Mouse (Mus musculus) forebrain, embryonic 10.5 days (tissue): ENCODE measurements around the gene Fbxo48. TPM values are rescaled to one million over a fixed set of nuclear protein-coding genes. Genes with fewer than 3 reads are reported as not detected.

Experiments
- DNase-seq: peaks from one replicate; pipeline ENCODE4 v3.0.0-alpha.2; 2017; ENCODE audit warnings: low spot score; ENCODE audit errors: extremely low spot score
- H3K27ac ChIP-seq: fragments of 300-500 bp; sonication (generic); 2 replicates; pipeline ENCODE4 v1.5.1; 2016; ENCODE audit warnings: mild to moderate bottlenecking
- H3K27me3 ChIP-seq: fragments of 300-500 bp; sonication (generic); 2 replicates; pipeline ENCODE4 v1.6.1; 2016; ENCODE audit warnings: mild to moderate bottlenecking; ENCODE audit not compliant: poor library complexity, severe bottlenecking
- H3K36me3 ChIP-seq: fragments of 300-500 bp; sonication (generic); replicated peaks from 2 replicates; pipeline ENCODE4 v1.6.1; 2016; ENCODE audit warnings: mild to moderate bottlenecking, moderate library complexity
- H3K4me1 ChIP-seq: fragments of 300-500 bp; sonication (generic); 2 replicates; pipeline ENCODE4 v1.6.1; 2016
- H3K4me3 ChIP-seq: fragments of 300-500 bp; sonication (generic); 2 replicates; pipeline ENCODE4 v1.5.1; 2016; ENCODE audit warnings: mild to moderate bottlenecking, moderate library complexity
- H3K9me3 ChIP-seq: fragments of 300-500 bp; sonication (generic); 2 replicates; pipeline ENCODE4 v1.6.1; 2016; ENCODE audit warnings: mild to moderate bottlenecking, moderate library complexity
- WGBS: fragments of 180-500 bp; shearing (Covaris S2); methylation state at CpG from one replicate; pipeline ENCODE4 v1.1.7; 2016; 5-methylcytosine and 5-hydroxymethylcytosine counted together
- polyA plus RNA-seq: library from polyadenylated mRNA; unstranded; fragments of >200 nt; fragmentation: Nextera tagmentation; extraction: Ambion mirVana; gene quantifications from 2 replicates; pipeline ENCODE4 v1.2.1, GENCODE M21; 2016

Fbxo48 gene
- polyA plus RNA-seq, 1 experiment from 2014 or later, result 2.2 TPM

DNA sequence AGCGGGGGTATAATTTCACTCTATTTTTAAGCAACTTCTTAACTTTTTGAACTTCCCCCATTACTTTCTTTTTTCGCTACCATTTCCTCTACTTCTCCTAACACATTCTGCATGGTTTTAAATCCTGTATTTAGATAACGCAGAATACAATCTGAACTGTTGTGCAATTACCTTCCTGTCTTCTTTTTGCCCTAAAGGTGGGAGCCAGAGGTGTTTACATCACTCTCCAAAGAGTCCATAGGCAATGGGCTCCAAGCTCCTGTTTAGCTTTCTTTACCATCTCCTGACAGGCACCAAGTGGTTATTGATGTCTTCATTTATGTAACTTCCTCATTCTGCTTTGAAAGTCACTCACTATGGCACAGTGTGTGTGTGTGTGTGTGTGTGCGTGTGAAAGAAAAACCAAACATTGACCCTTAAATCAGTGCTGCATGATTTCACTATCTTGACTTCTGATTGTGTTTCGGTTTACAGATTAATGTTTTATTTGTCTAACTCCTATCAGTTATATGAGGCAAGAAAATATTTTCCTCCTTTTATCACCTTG is 27.1 kb downstream of the Fbxo48 start:
- H3K27me3 ChIP-seq, result no peaks in the 10 kb centered on the region

DNA sequence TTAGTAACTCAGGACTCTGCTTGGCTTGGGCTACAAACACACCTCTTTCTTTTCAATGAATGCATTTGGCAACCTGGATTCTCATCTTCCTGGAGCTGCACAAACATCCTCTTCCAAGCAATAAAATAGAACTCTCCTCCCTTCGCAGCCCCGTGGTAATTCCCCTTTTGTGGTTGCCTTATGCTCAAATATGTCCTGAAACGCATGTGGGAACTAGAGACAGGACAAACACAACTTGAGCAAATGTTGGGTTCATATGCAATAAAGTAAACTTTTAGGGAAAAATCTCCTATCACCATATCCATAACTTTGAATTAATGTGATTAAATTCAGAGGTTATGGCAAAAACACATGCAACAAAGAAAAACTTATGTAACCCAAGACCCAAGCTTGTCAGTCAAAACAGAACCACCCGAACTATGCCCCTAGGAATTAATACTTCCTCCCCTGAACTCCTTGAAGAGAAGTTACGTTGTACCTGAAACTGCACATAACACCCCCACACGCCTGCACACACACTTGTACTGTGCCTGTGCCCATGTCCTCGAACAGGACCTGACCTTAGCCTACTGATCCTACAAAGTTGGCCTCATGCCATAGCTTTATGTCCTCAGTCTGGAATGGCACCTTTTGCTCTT is 35.5 kb downstream of the Fbxo48 start:
- H3K36me3 ChIP-seq, result no peaks in the 10 kb centered on the region
- no peak overlapping the region for H3K4me3 ChIP-seq

More for the DNA sequence above, 27.1 kb downstream of the Fbxo48 start:
- 91% methylated on average over 5 of the region's 5 CpGs for WGBS
- no peaks in the 10 kb centered on the region for H3K9me3 ChIP-seq
- no peak overlapping the region for H3K4me3 ChIP-seq
- no peaks in the 10 kb centered on the region for H3K4me1 ChIP-seq
- H3K36me3 ChIP-seq, result no peaks in the 10 kb centered on the region
- no peak for DNase-seq
- no peak overlapping the region for H3K27ac ChIP-seq

DNA sequence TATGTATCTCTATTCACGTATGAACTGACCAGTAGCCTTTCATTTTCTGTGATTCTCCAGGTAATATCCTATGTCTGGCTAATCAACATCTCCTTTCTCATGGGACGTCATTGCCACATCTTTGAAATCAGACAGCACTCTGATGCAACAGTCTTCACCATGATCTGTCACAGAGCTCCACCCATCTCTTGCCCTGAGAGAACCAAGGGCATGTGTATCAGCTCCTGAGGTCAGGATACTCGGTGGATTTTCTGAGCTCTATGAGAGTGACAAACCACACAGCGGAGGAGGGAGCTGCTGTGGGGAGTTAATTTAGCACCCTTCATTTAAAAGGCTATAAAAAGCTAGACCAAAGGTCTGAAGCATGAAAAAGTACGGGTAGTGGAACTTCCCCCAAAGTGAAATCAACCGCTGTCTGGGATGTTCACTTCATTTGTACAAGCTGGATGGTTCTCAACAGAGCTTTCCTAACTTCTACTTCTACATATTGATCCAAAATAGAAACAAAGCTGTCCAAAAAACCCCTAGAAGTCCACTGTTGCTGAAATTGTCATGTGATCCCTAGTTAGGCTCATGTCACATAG is 36.7 kb downstream of the Fbxo48 start:
- no peaks in the 10 kb centered on the region for H3K4me1 ChIP-seq
- H3K9me3 ChIP-seq, result no peaks in the 10 kb centered on the region
- H3K27me3 ChIP-seq, result no peaks in the 10 kb centered on the region
- H3K27ac ChIP-seq, result no peak overlapping the region
- H3K36me3 ChIP-seq, result no peaks in the 10 kb centered on the region
- WGBS, result 88% methylated on average over 6 of the region's 6 CpGs
- no peak overlapping the region for H3K4me3 ChIP-seq
- DNase-seq, result no peak

More for the DNA sequence above, 35.5 kb downstream of the Fbxo48 start:
- no peaks in the 10 kb centered on the region for H3K4me1 ChIP-seq
- 85% methylated on average over 7 of the region's 7 CpGs for WGBS
- H3K27me3 ChIP-seq, result no peaks in the 10 kb centered on the region
- DNase-seq, result no peak
- no peak overlapping the region for H3K27ac ChIP-seq
- H3K9me3 ChIP-seq, result no peaks in the 10 kb centered on the region

DNA sequence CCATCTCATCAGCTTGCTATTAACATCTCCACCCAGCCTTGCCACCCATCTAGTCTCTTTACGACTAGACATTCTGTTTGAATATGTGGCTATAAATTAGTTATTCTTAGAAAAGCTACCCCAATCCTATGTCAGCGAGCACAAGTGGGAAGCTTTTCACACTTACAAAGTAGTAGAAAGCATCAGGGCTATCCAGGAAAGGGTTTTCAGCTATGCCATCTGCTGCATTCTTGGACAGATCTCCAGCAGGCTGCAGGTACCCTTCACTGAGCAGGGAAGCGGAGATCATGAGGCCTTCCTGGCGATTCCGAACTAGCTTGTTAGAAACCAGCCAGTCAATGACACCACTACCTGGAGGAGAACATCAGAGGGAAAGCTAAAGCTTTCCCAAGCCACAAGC is 38.7 kb downstream of the Fbxo48 start:
- 90% methylated on average over 5 of the region's 5 CpGs for WGBS
- no peak for DNase-seq

DNA sequence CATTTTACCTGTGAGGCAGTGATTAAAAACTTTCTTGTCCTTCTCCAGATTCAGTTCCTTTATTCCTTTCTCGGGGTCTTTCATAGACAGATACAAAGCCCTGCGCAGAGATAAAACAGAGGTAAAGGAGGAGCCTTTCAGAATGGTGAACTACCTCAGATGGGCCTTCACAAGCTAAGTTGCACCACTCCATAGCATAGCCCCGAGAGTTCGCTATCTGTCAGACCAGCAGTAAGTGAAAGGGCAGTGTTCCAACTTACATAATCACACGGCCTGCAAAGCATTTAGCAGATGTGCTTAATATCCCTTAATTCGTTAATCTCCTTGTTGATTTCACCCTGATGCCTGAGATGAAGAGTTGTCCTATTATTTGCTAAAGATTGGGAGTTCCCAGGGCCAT is 41.7 kb downstream of the Fbxo48 start:
- no peak for DNase-seq
- no peaks in the 10 kb centered on the region for H3K27me3 ChIP-seq
- H3K4me3 ChIP-seq, result no peak overlapping the region
- H3K36me3 ChIP-seq, result no peaks in the 10 kb centered on the region
- no peaks in the 10 kb centered on the region for H3K4me1 ChIP-seq
- H3K9me3 ChIP-seq, result no peaks in the 10 kb centered on the region
- WGBS, result 85% methylated on average over 6 of the region's 6 CpGs
- no peak overlapping the region for H3K27ac ChIP-seq

More for the DNA sequence above, 38.7 kb downstream of the Fbxo48 start:
- H3K27ac ChIP-seq, result no peak overlapping the region
- H3K4me1 ChIP-seq, result no peaks in the 10 kb centered on the region
- no peak overlapping the region for H3K4me3 ChIP-seq
- H3K36me3 ChIP-seq, result no peaks in the 10 kb centered on the region
- H3K9me3 ChIP-seq, result no peaks in the 10 kb centered on the region
- no peaks in the 10 kb centered on the region for H3K27me3 ChIP-seq

DNA sequence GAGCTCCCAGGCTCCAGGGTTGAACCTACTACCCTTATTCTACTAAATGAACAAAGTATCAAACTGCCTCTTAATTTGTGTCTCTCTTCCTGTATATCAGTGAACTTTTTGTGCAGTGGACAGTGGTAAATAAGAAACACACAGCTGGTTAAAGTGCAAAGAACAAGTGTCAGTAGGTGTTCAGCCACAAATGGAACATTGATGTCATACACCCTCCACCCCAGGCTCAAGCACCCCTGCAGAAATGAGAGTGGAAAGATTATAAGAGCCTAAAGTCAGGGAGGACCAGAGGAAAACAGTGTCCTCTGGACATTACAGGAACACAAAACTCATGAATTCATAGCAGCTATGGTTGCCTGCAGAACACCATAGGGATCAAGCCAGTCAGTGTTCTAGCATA is 45.6 kb downstream of the Fbxo48 start:
- Histone ChIP-seq H3K9me3 (no peaks in the 10 kb centered on the region), H3K27ac (no peak overlapping the region), H3K4me3 (no peak overlapping the region), H3K27me3 (no peaks in the 10 kb centered on the region), H3K4me1 (no peaks in the 10 kb centered on the region), H3K36me3 (no peaks in the 10 kb centered on the region)
- DNase-seq, result no peak

DNA sequence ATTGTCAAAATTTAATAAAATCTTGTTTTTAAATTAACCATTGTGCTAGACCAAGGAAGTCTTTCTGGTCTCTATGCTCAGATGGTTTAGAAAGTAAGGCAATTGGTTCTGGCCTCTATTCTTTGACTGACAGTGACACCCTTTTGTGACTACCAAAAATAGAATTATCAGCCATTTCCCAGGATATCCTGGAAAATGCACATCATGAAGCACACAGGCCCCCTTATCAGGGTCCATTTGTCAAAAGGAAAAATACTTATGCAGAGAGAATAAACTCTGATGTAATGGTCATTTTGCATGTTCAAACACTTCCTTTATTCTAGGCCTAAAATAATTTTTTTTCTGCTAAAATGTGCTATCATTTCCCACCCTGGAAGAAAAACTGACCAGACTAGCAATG is 46.3 kb downstream of the Fbxo48 start:
- Histone ChIP-seq H3K9me3 (no peaks in the 10 kb centered on the region), H3K4me1 (no peaks in the 10 kb centered on the region), H3K4me3 (no peak overlapping the region), H3K27ac (no peak overlapping the region), H3K27me3 (no peaks in the 10 kb centered on the region), H3K36me3 (no peaks in the 10 kb centered on the region)
- no peak for DNase-seq

DNA sequence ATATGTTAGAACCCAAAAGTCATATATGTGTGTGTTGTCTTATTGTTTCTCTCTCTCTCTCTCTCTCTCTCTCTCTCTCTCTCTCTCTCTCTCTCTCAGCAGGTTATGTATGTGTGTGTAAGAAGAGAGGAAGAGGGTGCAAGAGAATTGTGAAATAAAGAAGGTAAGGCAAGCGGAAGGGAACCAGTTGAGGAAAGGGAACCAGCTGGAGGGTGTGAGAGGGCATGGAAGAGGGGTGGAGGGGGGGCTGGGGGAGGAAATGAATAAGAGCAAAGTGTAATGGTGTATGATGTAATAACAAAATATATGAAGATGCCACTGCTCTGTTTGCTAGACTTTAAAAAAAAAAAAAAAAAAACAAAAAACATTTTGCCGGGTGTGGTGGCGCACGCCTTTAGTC is 48.2 kb downstream of the Fbxo48 start:
- DNase-seq, result no peak
- WGBS, result 92% methylated on average over 4 of the region's 4 CpGs
- Histone ChIP-seq H3K36me3 (no peaks in the 10 kb centered on the region), H3K4me1 (no peaks in the 10 kb centered on the region), H3K27ac (no peak overlapping the region), H3K9me3 (no peaks in the 10 kb centered on the region), H3K27me3 (no peaks in the 10 kb centered on the region), H3K4me3 (no peak overlapping the region)

DNA sequence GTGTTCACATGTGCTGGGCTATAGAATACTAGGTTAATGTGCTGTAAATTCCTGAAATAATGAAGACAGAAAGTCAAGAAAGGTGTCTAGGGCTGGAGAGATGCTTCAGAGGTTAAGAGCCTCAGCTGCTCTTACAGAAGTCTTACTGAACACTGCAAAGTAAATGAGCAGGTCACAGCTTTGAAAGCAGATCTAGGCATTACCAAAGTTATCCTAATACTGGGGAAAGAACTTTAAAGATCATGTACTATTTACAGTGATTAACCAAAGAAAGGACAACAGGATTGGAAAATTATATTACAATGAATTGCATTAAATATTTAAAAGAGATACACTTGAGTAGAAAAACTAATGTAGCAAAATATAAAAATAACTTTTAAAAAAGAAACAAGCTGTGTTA is 48.8 kb downstream of the Fbxo48 start:
- Histone ChIP-seq H3K27me3 (no peaks in the 10 kb centered on the region), H3K9me3 (no peaks in the 10 kb centered on the region), H3K4me3 (no peak overlapping the region), H3K27ac (no peak overlapping the region), H3K4me1 (no peaks in the 10 kb centered on the region), H3K36me3 (no peaks in the 10 kb centered on the region)
- DNase-seq, result no peak

DNA sequence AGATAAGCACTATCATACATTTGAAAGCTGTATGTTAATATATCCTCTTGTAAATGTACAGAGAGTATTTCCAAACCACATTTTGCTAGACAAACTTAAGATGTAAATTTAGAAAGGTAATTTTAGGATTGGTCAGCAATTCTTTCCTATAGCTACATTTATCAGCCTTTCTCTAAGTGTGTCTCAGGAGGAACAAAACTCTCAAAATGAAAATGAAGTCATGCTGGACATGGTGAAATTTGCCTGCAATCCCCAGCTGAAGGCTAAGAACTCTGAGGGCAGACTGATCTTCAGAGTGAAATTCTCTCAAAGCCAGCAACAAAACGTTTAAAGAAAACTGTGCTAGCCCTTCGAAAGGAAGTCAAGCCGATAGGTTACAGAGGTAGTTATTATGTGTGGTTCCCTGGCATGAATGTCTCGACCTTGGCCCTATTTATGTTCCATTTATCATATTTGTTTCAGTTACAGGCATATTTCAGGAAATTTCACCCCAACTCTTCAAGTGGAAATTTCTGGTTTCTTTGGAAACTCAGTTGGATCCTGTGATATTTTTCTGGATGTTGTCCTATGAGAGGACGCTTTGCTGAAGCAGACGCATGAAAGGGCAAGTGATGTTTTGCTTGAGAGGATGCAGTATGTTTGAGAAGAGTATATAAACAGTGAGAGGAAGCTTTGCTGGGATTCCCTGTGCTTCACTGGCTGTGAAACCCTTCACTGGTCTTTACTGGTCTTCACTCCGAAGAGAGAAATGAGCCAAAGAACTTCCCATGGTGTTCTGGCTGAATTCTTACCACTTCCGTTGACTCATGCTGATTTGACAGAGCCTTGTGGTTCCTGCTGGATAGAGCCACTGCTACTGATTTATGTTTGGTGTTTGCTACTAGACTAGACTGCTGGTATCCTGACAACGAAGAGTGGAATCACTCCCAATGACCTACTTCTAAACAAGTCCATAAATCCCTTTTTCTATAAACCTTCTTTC is 49.5 kb downstream of the Fbxo48 start:
- H3K27ac ChIP-seq, result no peak overlapping the region
- H3K4me1 ChIP-seq, result no peaks in the 10 kb centered on the region
- H3K27me3 ChIP-seq, result no peaks in the 10 kb centered on the region
- no peaks in the 10 kb centered on the region for H3K36me3 ChIP-seq
- 87% methylated on average over 9 of the region's 9 CpGs for WGBS
- peak; percentile 2 for DNase-seq
- H3K4me3 ChIP-seq, result no peak overlapping the region
- H3K9me3 ChIP-seq, result no peaks in the 10 kb centered on the region

DNA sequence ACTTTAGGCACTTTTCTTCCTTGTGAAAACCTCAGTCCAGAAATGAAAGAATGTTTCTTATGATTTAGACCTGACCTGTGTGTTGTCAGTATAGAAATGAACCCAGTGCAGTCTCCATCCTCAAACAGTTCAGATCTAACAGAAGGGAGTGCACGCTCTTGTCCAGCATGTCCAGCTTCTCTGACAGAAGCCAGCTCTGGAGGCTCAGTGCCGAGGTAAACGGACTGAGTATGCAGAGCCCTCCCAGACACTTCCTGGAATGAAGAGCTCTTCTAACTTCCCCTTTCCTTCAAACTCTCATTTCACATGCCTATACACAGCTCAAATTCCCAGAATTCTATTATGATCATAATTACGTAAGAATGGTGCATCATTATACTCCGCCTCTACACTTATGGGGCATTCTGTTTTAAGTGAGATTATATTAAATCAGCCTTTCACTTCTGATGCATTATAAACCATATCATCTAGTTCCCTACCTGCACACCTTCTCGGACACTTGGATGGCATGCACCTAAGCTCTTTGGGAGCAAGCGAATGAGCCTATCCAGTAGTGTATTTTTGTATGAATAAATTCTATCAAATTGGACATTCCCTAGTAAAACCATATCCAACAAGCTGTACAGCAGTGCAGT is 51.7 kb downstream of the Fbxo48 start:
- Histone ChIP-seq H3K4me1 (no peaks in the 10 kb centered on the region), H3K27me3 (no peaks in the 10 kb centered on the region), H3K4me3 (no peak overlapping the region), H3K9me3 (no peaks in the 10 kb centered on the region), H3K36me3 (no peaks in the 10 kb centered on the region), H3K27ac (no peak overlapping the region)
- WGBS, result 90% methylated on average over 7 of the region's 7 CpGs
- peak; percentile 5 for DNase-seq

DNA sequence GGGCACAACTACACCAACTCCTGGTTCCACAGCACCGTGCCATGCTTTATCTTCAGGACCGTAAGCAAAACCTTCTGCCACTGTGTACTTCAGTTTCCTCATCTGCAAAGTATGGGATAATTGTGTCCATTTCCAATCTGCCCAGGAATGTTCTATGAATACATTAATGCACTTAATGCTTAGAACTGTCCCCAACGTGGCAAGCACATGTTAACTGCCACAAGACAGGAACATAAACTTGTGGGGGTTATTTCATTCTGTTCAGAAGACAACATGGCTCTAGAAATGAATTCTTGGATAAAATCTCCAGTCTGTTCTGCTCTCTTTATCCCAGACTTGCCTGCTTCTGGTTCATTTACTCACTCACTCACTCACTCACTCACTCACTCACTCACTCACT is 52.6 kb downstream of the Fbxo48 start:
- Histone ChIP-seq H3K36me3 (no peaks in the 10 kb centered on the region), H3K4me3 (no peak overlapping the region), H3K9me3 (no peaks in the 10 kb centered on the region), H3K27ac (no peak overlapping the region), H3K4me1 (no peaks in the 10 kb centered on the region), H3K27me3 (no peaks in the 10 kb centered on the region)
- WGBS, result 86% methylated on average over 3 of the region's 3 CpGs
- DNase-seq, result no peak
